Mouse (Mus musculus) naive thymus-derived CD4-positive, alpha-beta T cell, adult 2 months (primary cell): ENCODE data around the gene Jade2.

Experiments
- DNase-seq: peaks from one replicate; pipeline ENCODE4 v3.0.0-alpha.2; 2011; ENCODE audit warnings: low read depth

The Jade2 gene

DNA sequence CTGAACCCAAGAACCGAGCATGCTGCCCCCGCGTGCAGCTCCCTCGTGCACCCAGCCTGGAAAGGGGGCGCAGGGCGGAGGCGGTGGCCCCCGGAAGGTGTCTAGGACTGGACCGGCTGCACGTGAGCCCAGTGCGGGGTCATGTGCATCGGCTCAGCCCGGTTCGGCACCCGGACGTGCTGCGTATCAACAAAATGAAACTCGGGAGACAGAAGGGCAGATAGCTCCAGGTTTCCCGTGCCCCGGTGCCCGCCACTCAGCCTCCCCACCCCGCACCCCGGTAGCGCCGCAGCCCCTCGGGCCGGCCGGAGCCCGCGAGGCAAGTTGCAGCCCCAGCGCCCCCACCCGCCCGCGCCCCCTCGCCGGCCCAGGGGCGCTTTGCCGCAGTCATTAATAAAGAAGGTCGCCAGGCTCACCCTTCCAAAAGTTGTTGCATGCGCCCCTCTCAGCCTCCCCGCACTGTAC lies 805 bp downstream of the Jade2 start:
- no peak for DNase-seq

GRCm38 (mm10) chr11:51855818-51856615 lies 1.4 kb downstream of the Jade2 start:
- DNase-seq = peak; percentile 82

GRCm38 (mm10) chr11:51854981-51855817 lies 2.3 kb downstream of the Jade2 start:
- peak; percentile 81 for DNase-seq

- no peak for DNase-seq
Observed at GRCm38 (mm10) chr11:51852595-51852994, 4.9 kb downstream of the Jade2 start.

DNA sequence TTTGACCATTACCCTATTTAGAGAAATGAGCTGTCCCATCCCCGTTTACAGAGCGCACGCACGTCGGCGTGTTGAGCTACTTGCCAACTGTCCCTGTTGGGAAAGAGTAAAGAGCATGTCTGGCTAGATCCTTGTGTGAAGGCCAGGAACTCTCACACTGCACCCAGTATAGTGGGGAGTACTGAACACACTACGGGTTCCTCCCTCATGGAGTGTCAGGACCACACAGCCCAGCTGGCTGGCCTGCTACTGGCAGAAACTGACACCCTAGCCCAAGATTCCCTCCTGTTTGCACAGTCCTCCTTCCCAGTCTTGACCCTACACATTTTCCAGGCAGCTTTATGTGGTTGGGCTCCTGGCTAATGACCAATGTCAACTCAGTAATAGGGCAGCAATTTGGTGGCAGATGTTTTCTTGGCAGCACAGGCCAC lies 5.3 kb downstream of the Jade2 start:
- DNase-seq = no peak

DNA sequence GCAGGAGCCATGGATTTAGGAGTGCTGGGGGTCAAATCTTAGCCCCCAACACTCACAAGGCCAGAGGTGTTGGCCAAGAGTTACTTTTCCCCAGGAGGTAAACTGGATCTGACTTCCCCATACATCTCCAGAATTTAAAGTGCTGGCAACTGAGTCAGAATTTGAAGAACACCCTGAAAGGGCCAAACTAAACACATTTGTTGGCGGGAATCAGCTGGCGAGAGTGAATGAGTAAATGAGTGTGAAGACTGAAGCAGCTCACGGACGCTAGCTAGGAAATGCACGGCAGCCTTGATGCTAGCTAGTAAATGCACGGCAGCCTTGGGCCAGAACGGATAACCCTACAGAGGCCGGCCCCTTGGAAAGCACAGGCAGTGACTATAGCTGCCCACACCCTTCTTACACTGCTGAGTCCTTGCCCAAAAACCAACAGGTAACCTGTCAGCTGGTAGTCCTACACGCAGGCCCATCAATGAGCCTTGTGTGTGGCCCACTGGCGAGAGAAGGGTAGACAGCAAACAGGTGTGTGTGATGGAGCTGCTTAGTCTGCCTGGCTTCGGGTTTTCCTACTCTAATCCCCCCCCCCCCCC lies 6.6 kb downstream of the Jade2 start:
- DNase-seq = no peak

- no peak for DNase-seq
Observed at GRCm38 (mm10) chr11:51848324-51848723, 9.1 kb downstream of the Jade2 start.

- no peak for DNase-seq
Observed at GRCm38 (mm10) chr11:51847902-51848301, 9.6 kb downstream of the Jade2 start.

DNA sequence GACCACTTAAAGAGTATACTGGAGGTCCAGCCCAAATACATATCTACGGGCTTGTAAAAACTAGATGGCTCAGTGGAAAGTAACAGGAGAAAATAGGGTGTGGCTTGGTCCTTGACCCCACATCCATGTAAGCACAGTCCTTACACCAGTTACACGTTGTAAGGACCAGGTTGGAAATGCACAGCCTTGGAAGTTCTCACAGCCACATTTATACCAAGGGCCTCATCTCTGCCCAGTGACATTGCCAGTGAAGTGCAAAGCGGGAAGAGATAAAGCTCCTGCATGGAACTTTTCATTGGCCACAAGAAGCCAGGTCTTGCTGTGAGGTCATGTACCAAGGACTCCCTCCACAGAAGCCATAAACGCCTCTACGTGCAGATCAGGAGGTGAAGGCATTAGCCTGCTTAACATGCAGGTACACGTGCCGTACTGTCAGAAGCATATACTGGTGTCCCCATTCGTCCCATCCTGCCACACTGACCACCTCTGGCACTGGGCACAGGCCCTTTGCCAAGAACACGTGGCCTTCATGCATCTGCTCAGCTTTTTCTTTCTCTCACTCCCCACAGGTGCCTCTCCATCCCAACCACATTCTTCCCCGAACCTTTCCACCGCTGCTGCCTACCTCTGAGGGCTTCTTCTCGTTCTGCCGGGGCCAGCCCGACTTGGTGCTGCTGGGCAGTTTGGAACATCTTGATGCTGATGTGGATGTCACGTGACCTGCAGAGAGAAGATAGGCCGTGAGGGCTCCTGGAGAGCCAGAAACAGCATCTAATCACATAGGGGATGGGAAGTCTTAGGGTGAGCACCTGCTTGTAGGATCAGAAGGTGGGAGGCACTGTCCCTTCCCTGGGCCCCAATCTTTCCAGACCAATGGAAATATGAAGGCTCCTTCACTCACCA lies 11.2 kb downstream of the Jade2 start:
- DNase-seq = no peak

DNA sequence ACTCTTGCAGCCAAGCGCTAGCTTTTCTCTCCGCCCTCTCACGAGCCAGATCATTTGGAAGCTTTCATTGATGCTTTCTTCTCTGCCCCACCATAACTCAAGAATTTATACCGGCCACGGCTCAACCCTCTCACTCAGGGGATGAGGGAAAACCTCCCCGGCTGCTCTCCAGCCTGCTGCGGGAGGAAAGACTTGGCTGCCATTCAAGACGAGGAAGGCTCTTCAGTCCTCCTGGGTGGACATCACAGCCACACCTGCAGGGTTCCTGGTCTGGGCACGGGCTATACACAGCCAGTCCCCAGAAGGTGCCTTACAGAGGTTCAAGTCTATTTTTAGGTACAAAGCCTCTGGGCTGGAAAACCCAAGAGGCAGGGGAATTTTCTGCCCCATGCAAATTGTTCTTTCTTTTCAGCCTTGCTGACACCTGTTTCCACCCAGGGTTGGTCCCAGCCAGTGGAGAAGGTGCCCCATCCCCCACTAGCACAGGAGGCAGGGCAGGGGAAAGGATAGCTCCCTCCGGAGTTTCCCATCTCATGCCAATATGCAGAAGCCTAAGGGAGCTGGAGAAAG lies 12.8 kb downstream of the Jade2 start:
- no peak for DNase-seq

DNA sequence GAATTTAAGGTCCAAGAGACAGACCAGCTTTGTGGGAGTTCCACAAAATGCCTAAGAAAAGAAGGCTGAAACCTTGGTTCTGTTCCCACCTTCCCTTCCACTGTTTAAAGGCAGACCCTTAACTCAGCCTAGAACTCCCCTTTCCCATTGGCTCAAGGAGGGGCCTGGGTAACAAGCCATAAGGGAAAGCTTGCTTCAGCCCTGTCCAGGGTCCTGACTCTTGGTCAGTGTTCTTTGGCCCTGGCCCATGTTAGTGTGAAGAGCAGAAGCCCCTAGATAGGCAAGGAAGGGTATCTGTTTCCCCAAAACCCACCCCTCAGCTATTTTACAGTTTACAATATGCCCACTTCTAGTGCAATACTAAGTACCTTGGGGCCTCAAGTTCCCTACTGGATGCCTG lies 13.6 kb downstream of the Jade2 start:
- DNase-seq = no peak

DNA sequence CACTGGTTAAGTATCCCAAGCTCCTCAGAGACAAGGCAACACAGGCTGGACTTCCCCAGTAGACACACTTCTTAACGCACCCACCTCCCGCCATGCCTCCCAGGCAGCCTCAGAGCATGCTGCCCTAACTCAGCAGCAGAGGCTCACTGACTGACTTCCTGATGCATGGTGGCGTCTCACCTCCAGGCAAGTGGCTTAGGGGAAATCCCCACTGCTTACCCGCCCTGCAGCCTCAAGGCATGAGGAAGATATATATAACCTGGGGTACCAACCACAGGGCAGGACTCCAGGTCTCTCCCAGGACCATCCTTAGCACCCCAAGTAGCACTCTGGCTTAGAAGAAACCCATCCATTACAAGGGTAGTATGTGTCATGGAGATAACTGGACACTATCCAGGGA lies 14.3 kb downstream of the Jade2 start:
- DNase-seq = peak; percentile 63

GRCm38 (mm10) chr11:51841149-51841548 lies 16.3 kb downstream of the Jade2 start:
- no peak for DNase-seq

- no peak for DNase-seq
Observed at GRCm38 (mm10) chr11:51840657-51841056, 16.8 kb downstream of the Jade2 start.

DNA sequence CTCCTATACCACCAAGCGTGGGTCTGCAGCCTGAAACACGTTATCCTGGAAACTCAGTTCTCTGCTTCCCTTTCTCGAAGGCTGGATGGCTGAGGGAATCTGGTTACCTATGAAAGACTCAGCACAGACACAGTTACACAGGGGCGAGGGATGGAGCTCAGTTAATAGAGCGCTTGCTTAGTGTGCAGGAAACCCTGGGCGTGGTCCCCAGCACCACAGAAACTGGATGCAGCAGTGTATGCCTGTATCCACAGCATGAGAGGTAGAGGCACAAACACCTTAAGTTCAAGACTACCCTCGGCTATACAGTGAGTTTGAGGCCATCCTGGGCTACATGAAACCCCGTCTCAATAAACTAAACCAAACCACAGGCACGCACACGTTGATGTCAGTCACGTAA lies 17.5 kb downstream of the Jade2 start:
- DNase-seq = no peak

- DNase-seq = no peak
Observed at GRCm38 (mm10) chr11:51839106-51839505, 18.3 kb downstream of the Jade2 start.

GRCm38 (mm10) chr11:51837164-51838153 lies 20.0 kb downstream of the Jade2 start:
- no peak for DNase-seq

- no peak for DNase-seq
Observed at GRCm38 (mm10) chr11:51836506-51836905, 20.9 kb downstream of the Jade2 start.

GRCm38 (mm10) chr11:51835598-51835997 lies 21.9 kb downstream of the Jade2 start:
- no peak for DNase-seq

DNA sequence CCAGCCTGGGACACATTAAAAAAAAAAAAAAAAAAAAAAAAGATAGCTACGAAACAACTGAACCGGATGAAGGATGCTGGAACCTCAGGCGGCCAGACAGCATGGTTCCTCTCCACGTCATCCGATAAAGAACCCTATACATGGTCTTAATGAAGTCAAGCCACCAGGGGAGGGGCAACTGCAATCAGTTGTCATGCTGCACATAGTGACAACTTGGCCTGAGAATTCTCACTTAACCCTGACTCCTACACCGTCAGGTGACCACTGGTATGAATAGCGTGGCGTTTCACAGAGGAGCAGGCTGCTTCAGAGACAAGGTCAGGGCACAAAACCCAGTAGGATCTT lies 23.4 kb downstream of the Jade2 start:
- no peak for DNase-seq
